Mouse (Mus musculus): ENCODE results near the gene Slc37a1. TPM values are rescaled to one million over a fixed set of nuclear protein-coding genes. Genes with fewer than 3 reads are reported as not detected.
"Not testable (repeated sequence)": the region's sequence is repeated elsewhere in the genome, so short reads cannot be mapped to it uniquely, and the experiment has no call there.

Slc37a1 gene
- total RNA-seq, 2 experiments from 2014 or later: 7.0 to 9.8 TPM

- no peak for DNase-seq
Observed at GRCm38 (mm10) chr17:31268016-31268415, 18.6 kb upstream of the Slc37a1 start.

DNA sequence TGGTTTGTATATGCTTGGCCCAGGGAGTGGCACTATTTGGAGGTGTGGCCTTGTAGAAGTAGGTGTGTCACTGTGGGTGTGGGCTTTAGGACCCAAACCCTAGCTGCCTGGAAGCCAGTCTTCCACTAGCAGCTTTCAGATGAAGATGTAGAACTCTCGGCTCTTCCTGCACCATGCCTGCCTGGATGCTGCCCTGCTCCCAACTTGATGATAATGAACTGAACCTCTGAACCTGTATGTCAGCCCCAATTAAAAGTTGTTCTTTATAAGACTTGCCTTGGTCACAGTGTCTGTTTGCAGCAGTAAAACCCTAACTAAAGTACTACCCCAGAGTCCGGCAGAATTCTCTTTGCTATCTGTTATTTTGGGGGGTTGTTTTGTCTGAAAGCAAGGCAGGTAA, 16.8 kb upstream of the Slc37a1 start:
- no peak for DNase-seq

DNA sequence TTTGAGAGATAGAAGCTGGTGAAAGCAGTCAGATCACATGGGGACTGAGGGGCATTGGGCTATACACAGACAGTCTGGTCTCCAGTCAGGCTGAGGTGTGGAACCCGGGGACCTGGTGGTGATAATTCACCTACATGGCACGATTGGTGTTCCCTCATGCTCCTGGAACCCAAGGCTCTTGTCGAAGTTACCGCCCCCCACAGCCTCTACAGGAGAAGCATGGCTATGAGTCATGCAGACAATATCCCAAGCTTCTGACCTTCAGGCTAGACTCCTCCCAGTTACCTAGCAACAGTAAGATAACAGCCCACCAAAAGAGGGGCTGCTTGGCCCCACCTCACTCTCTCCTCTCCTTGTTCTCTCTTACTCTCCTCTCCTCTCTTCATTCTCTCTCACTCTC, 16.3 kb upstream of the Slc37a1 start:
- DNase-seq: peak; percentile 58 to 69

DNA sequence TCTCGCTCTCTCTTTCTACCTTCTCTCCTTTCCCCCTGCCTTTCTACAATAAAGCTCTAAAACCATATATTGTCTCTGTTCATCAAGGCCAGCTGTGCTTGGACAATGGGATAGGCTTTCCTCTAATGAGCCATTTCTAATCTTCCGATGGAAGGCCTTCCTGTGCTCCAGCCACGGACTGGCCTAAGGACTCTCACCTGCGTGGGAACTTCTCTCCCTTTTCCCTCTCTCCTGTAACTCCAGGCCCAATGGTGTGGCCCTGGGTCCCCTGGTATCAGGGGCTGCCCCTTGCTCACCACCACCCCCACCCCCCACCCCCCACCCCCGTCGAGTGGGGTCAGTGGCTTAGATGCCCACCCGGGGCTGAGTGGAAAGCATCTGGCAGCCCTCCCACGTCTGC, 15.9 kb upstream of the Slc37a1 start:
- DNase-seq: not testable (repeated sequence)

GRCm38 (mm10) chr17:31271136-31271851, 15.3 kb upstream of the Slc37a1 start:
- peak in 1 of 2 experiments; percentile 58 for DNase-seq

- no peak for DNase-seq
Observed at GRCm38 (mm10) chr17:31272416-31273165, 14.0 kb upstream of the Slc37a1 start.

DNA sequence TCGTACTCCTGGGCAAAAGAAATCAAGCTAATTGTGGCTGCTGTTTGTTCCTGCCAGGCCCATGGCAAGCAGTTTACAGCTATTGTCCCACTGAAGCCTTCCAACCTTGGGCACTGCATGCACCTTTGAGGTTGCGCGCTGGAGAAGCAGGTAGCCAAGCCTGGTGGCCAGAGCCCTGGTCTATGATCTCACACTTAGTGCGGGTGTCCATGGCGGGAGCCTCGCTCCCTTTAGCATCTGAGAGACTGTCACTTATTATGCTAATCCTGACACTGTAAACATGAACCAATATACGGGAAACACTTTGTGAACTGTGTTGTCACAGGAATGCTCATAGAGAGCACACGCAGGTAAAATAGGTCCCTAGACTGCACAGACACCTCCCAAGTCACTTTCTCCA, 13.0 kb upstream of the Slc37a1 start:
- DNase-seq: no peak

GRCm38 (mm10) chr17:31275181-31275580, 11.4 kb upstream of the Slc37a1 start:
- DNase-seq: no peak

DNA sequence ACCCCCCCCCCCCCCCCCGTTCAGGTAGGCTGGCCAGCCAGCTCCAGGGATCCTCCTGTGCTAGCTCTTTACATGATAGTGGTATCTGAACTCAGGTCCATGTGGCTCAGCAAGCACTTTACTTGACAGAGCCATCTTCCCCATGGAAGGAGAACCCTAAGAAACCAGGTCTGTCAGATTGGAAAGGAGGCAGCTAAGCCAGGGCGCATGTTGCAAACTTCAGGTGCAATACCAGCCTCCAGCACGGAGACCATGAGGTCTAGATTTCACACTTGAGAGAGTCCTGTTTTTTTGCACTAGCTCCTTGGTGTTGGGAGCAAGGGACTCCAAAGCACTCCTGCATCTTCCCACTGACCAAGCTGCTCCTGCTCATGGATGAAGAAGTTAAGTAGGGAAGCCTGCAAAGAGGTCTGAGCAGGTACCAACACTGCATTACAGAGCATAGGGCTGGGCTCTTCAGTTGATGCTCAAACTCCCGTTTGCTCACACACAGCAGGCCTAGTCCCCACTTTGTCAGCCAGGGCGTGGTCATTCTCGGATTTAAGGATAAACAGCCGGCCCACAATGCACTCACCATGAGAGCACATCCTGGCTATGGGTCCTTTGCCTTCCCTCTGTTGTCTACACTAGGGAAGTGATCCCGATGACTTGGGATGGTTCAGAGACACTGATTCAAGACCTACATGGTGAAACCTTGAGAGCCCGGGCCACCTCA, 10.2 kb upstream of the Slc37a1 start:
- no peak for DNase-seq

GRCm38 (mm10) chr17:31276922-31277918, 9.4 kb upstream of the Slc37a1 start, which contains the start of gene Rsph1:
Gene Rsph1 (minus strand): TSS chr17:31277383.
- peak; percentile 100 for DNase-seq

- no peak for DNase-seq
Observed at GRCm38 (mm10) chr17:31277931-31278330, 8.7 kb upstream of the Slc37a1 start.

- no peak for DNase-seq
Observed at GRCm38 (mm10) chr17:31279541-31279940, 7.1 kb upstream of the Slc37a1 start.

DNA sequence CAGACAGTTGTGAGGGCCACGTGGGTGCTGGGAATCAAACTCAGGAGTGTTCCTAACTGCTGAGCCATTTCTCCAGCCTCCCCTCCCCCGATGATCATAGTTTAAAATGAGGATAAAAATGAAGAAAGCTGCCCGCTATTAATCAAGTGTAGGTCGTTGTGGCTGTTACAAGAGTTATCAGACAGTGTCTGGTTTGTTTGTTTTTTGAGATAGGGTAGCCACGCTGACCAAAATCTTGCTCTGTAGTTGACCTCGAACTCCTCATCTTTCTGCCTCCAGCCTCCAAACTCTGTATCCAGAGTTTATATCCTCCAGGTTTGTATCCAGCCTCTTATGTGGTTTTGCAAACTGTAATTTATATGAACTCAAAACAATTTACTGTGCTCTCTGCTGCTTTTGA, 6.3 kb upstream of the Slc37a1 start:
- no peak for DNase-seq

DNA sequence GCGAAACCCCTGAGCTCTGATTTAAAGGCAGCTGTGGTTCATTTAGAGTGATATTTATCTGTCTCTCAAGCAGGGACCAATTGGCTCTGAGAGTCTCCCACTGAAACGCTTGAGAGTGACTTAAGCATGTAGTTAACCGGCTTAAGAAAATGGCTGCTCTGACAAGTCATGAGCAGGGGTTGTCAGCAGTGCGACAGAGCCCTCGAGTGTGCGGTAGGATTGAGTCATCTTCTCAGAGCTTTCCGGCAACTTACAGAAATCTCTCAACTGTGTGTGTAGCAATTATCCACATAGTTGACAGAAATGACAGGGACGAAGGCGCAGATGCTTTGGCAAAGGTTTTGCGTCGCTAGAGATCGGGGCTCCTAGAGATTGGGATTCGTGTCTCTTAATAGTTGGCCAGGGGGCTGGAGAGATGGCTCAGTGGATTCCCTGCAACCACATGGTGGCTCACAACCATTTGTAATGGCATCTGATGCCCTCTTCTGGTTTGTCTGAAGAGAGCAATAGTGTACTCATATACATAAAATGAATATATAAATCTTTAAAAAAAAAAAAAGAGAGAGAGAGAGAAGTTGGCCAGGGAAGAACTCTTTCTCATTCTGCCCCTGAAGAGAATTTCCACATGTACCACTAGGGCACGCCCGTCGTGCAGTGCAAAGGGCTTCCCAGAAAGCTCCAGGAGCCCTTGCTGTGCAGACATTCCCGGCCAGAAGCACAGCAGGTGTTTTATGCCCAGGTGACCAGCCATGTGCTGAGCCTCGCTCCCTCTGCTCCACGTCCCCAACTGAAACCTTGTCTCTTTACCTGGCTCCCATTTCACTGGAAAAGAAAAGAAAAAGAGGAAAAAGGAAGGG, 4.5 kb upstream of the Slc37a1 start:
- DNase-seq: no peak

DNA sequence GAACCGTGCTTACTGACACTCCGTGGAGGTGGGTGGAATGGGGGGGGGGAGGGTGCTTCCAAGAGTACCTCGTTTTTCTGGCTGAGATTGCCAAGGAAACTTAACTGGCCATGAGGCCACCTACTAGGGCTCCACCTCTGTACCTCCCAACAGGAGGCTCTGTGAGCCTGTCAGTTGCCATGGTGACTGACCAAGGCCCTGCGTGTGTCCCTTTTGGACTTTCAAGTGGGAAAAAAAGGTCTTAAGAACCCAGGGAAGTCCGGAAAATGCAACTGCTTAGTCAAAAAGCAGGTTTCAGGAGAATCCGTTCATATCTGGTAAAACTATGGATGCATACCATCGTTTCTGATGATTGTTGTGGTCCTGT, 3.9 kb upstream of the Slc37a1 start:
- DNase-seq: peak in 1 of 2 experiments; percentile 35

DNA sequence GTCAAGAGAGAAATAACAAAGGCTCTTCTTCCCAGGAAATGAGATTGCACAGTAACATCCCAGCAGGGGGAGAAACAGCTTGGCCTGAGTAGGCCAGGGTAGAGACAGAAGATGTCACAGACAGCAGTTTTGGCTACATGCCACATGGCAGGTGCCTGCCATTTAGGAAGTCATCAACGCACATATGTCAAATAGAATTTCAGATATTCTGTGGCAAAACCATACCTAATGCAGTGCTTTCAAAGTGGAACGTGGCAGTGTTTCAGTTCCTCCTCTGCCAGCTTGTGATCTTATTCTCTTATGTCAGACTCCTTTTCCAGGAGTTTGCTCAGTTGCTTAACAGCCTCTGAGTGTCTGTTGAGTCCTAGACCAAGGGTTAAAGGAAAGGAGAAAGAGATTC, 725 bp upstream of the Slc37a1 start:
- no peak for DNase-seq

GRCm38 (mm10) chr17:31287216-31287615, 624 bp downstream of the Slc37a1 start:
- no peak for DNase-seq

DNA sequence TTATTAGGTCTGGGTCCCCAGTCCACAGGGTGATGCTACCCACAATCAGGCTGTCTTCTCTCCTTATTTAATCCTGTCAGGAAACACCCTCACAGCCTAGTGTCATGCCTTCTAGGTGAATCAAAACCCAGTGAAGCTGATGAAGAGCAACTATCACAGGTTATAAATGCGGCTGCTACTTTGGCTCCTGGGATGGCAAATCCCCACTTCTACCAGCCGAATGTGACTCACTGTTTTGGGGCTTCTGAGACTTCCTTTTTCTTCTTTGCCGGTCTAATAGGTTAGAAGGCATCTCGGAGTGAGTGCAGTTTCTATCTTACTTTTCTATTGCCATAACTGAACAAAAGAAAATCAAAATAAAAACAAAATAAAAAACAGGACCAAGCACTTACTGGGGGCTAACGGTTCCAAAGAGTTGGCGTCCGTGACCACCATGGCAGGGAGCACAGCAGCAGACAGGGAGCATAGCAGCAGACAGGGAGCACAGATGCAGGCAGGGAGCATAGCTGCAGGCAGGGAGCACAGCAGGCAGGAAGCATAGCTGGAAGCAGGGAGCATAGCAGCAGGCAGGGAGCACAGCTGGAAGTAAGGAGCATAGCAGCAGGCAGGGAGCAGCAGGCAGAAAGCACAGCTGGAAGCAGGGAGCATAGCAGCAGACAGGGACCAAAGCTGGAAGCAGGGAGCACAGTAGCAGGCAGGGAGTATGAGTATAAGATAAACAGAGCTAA, 2.6 kb downstream of the Slc37a1 start:
- no peak for DNase-seq

- no peak for DNase-seq
Observed at GRCm38 (mm10) chr17:31290311-31290710, 3.7 kb downstream of the Slc37a1 start.

DNA sequence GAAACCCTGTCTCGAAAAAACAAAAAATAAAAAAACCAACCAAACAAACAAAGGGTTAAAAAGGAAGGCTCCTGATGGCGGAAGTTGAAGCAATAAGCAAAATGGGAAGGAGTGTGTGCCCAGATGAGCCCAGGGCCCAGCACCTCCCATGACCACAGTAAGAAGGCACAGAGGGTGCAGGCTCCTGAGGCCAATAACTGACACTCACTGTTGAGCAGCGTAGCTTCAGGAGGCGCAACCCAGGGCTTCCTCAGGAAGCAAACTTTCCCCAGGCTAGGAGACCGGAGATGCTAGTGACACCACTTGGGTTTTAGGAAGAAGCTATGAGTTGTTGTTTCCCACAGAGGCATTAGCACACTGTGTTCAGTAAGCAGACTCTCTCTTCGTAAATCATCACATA, 4.3 kb downstream of the Slc37a1 start:
- no peak for DNase-seq

All from adrenal gland, postnatal 36 days (tissue).